Mouse (Mus musculus) limb, embryonic 12.5 days (tissue): ENCODE data around the gene Tcf12. TPM values are rescaled to one million over a fixed set of nuclear protein-coding genes. Genes with fewer than 3 reads are reported as not detected.
A peak's percentile ranks its signal among the peaks of the same experiment; 100 is the strongest.

Experiments
- ATAC-seq: fragments of 200-750 bp; cut with Nextera tagmentation; 2 replicates; pipeline ENCODE4 v1.8.0; 2017; ENCODE audit warnings: low read depth, moderate TSS enrichment; ENCODE audit not compliant: insufficient number of reproducible peaks, insufficient read depth, low FRiP score, low TSS enrichment
- H3K27ac ChIP-seq: fragments of 300-500 bp; sonication (generic); 2 replicates; pipeline ENCODE4 v1.5.1; 2016; ENCODE audit warnings: mild to moderate bottlenecking, moderate library complexity
- H3K27me3 ChIP-seq: fragments of 300-500 bp; sonication (generic); 2 replicates; pipeline ENCODE4 v1.6.1; 2016; ENCODE audit warnings: mild to moderate bottlenecking, moderate library complexity
- H3K36me3 ChIP-seq: fragments of 300-500 bp; sonication (generic); 2 replicates; pipeline ENCODE4 v1.6.1; 2016; ENCODE audit warnings: mild to moderate bottlenecking, moderate library complexity
- H3K4me1 ChIP-seq: fragments of 300-500 bp; sonication (generic); replicated peaks from 2 replicates; pipeline ENCODE4 v1.6.1; 2016
- H3K4me2 ChIP-seq: fragments of 300-500 bp; sonication (generic); 2 replicates; pipeline ENCODE4 v1.6.1; 2016; ENCODE audit warnings: mild to moderate bottlenecking, moderate library complexity
- H3K4me3 ChIP-seq: fragments of 300-500 bp; sonication (generic); replicated peaks from 2 replicates; pipeline ENCODE4 v1.5.1; 2016; ENCODE audit warnings: mild to moderate bottlenecking
- H3K9ac ChIP-seq: fragments of 300-500 bp; sonication (generic); replicated peaks from 2 replicates; pipeline ENCODE4 v1.6.1; 2016; ENCODE audit warnings: mild to moderate bottlenecking, moderate library complexity
- H3K9me3 ChIP-seq: fragments of 300-500 bp; sonication (generic); 2 replicates; pipeline ENCODE4 v1.6.1; 2016; ENCODE audit warnings: mild to moderate bottlenecking, moderate library complexity
- WGBS: fragments of 180-500 bp; shearing (Covaris S2); methylation state at CpG from one replicate; pipeline ENCODE4 v1.1.7; 2016; 5-methylcytosine and 5-hydroxymethylcytosine counted together
- polyA plus RNA-seq: library from polyadenylated mRNA; unstranded; fragments of >200 nt; fragmentation: Nextera tagmentation; extraction: Ambion mirVana; gene quantifications from 2 replicates; pipeline ENCODE4 v1.2.1, GENCODE M21; 2016

The Tcf12 gene
- polyA plus RNA-seq, 1 experiment from 2014 or later: 142 TPM

DNA sequence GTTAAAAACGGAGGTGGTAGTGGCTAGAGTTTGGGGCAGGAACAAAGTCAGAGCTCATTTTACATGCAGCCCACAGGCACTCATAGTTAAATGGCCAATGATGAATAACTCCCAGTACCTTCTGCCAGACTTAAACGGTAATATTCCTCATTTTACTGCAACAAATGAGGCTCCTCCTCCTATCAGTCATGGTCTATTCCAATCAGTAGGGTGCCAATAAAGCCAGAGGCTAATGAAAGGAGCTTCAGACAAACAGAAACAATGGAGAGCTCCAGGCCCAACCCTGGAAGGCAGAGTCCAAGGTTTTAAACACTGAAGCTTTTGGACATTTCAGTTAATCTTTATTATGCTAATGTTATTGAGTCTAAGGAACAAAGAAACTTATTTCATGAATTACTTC is 232.3 kb downstream of the Tcf12 start:
- ATAC-seq: no peak
- peaks cover 75% of the 10 kb centered on the region for H3K36me3 ChIP-seq
- 52% methylated on average over 2 of the region's 2 CpGs for WGBS
- no peak overlapping the region for H3K4me2 ChIP-seq
- no peak overlapping the region for H3K27ac ChIP-seq
- peaks cover 9% of the 10 kb centered on the region for H3K4me1 ChIP-seq
- H3K9me3 ChIP-seq: no peaks in the 10 kb centered on the region
- no peaks in the 10 kb centered on the region for H3K27me3 ChIP-seq
- H3K4me3 ChIP-seq: no peak overlapping the region
- H3K9ac ChIP-seq: no peak overlapping the region

DNA sequence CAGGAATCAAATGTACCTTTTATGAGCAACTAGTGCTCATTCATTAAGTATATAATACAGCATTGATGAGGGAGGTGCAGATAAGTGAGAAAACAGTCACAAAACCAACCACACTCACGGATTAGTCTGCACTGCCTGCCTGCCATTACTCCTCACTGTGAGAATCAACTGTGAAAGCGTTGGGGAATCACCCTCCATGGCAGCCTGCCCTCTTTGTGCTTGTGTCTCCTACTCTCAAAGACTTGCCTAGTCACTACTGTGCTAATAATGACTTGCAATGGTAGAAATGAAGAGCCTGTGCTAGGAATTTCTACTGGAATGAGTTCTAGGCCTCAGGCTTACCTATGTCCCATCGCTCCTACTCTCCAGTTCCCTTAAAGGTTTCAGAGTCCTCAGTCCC is 233.8 kb downstream of the Tcf12 start:
- Histone ChIP-seq H3K4me2 (no peak overlapping the region), H3K27ac (no peak overlapping the region), H3K4me1 (peaks cover 9% of the 10 kb centered on the region), H3K27me3 (no peaks in the 10 kb centered on the region), H3K4me3 (no peak overlapping the region), H3K9ac (no peak overlapping the region), H3K9me3 (no peaks in the 10 kb centered on the region), H3K36me3 (peaks cover 76% of the 10 kb centered on the region)
- 88% methylated on average over 3 of the region's 3 CpGs for WGBS
- no peak for ATAC-seq

DNA sequence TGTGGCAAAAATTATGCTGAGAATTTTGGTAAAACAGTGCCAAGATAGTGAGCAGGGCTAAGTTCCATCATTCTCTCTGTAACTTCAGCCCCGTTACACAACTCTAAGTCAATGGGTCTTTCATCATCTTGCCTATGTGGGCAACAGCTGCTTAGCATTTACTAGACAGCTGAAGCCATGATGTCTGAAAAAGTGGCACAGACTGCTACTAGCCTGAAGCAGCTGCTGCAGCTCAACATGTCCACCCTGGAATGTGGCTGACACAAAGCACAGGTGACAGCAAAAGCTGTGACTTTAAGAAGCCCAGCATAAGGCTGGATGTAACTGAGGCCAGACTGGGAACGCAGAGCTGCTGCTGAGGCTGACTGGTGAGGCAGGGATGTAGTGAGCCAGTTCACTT is 236.9 kb downstream of the Tcf12 start:
- ATAC-seq: no peak; the same call in 1 of the 2 replicates
- Histone ChIP-seq H3K4me3 (no peak overlapping the region), H3K9ac (no peak overlapping the region), H3K36me3 (peaks cover 89% of the 10 kb centered on the region), H3K27me3 (no peaks in the 10 kb centered on the region), H3K4me1 (no peaks in the 10 kb centered on the region; the same call in 1 of the 2 replicates), H3K27ac (no peak overlapping the region), H3K9me3 (no peaks in the 10 kb centered on the region), H3K4me2 (no peak overlapping the region)
- WGBS: 73% methylated on average over 2 of the region's 2 CpGs

DNA sequence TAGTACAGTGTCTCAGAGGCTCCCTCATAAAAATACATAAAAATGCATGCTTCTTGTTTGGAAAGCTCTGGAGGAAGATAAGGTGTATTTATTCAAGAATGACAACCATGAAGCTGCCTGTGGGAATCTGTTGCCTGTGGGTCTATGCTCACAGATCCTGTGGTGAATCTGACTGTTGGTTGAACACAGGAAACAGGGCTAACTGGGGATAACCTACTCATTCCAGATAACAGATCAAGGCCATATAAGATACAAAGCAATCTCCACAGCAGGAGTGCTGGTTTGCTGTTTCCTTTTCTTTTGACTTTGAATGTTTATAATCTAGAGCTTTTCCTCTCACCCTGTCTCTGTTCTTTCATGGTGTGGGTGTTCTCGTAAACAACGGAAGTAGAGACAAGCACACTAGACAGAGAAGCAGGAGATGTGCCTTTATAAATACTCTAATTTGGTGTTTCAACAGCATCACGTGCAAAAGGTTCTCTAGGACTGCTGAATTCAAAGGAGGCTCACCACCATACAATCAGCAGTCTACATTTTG is 237.6 kb downstream of the Tcf12 start:
- 83% methylated on average over 3 of the region's 3 CpGs for WGBS
- no peak overlapping the region; the same call in 1 of the 2 replicates for H3K27ac ChIP-seq
- no peaks in the 10 kb centered on the region for H3K27me3 ChIP-seq
- no peak for ATAC-seq
- H3K4me2 ChIP-seq: no peak overlapping the region
- H3K9me3 ChIP-seq: no peaks in the 10 kb centered on the region
- peaks cover 90% of the 10 kb centered on the region for H3K36me3 ChIP-seq
- H3K4me1 ChIP-seq: no peaks in the 10 kb centered on the region
- no peak overlapping the region for H3K4me3 ChIP-seq
- no peak overlapping the region for H3K9ac ChIP-seq

DNA sequence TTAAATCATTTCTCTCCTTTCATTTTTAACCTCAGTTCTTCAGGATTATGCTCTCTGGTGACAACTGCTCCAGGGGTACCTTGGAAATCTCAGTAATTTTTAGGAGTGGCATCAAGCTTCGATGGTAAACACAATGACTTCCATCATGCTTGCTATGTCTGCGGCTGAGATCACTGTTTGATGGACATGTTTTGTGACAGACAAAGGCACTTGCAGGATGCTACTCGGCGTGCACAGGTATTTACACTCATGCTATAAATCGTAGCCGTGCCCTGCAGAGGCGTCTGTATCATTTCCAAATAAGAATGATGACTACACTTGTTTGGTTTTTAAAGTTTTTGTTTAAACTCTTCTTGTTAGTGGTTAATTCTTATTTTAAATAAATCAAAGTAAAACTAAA is 248.3 kb downstream of the Tcf12 start:
- Histone ChIP-seq H3K4me3 (no peak overlapping the region), H3K9me3 (no peaks in the 10 kb centered on the region), H3K9ac (no peak overlapping the region), H3K27me3 (no peaks in the 10 kb centered on the region), H3K36me3 (peaks cover 44% of the 10 kb centered on the region), H3K27ac (no peak overlapping the region), H3K4me2 (no peak overlapping the region), H3K4me1 (peaks cover 7% of the 10 kb centered on the region)
- 84% methylated on average over 7 of the region's 7 CpGs for WGBS
- no peak for ATAC-seq

DNA sequence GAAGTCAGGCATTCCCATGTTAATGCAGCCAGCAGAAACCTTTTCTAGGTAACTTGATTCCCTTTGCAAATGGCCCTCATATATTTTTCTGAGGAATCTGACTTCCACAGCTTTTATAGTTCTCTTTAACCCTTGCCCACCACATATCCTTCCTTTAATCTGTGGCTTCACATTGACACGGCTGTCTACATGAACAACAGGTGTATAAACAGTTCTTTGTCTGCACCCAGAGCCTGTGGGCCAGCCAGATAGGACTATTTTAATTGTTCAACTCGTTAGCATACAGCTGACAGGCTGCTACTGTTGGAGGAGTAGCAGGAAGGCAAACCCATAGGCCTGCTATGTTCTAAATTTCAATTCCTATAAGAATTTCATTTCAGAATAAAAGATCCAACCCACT is 250.0 kb downstream of the Tcf12 start:
- H3K36me3 ChIP-seq: peaks cover 46% of the 10 kb centered on the region
- no peaks in the 10 kb centered on the region for H3K9me3 ChIP-seq
- H3K4me3 ChIP-seq: no peak overlapping the region
- 0 out of 2 replicates have a peak overlapping the region, but pooled peaks have one; percentile 12 for H3K27ac ChIP-seq
- H3K27me3 ChIP-seq: no peaks in the 10 kb centered on the region
- 23% methylated on average over 2 of the region's 2 CpGs for WGBS
- H3K4me1 ChIP-seq: peaks cover 7% of the 10 kb centered on the region
- no peak for ATAC-seq
- no peak overlapping the region for H3K9ac ChIP-seq
- no peak overlapping the region for H3K4me2 ChIP-seq

DNA sequence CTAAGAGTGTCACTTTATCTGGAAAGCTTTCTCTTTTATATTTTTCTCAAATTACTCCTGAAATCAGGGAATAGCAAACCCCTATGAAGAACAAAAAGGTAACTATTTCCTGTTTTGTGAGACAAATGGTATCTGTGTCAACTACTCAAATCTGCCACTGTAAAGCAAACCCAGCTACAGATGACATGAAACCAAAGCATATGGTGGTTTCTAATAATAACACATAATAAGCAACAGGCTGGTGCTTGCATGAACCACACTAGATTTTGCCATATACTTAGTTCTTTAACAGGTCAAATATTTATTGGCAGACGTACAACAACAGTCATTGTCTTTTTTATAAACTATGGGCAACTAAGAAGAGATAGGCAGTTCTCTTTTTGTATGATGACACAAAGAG is 253.7 kb downstream of the Tcf12 start:
- no peak overlapping the region for H3K9ac ChIP-seq

DNA sequence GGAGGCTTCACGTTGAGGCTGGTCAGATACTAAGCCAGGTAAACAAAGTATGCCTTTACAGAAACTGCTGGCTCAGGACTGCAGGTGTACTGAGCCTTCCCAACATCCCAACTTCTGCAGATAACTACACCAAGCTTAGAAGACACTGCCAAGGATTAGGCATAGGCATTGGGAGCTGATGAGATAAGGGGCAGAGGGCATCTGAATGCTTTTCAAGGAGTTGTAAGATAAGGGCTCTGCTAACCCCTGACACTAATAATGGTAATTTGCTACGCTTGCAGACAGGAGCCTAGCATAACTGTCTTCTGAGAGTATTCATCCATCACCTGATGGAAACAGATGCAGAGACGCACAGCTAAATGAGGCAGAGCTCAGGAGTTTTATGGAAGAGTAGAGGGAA is 257.8 kb downstream of the Tcf12 start:
- Histone ChIP-seq H3K4me1 (no peaks in the 10 kb centered on the region), H3K27me3 (no peaks in the 10 kb centered on the region), H3K9ac (no peak overlapping the region), H3K27ac (no peak overlapping the region), H3K36me3 (peaks cover 90% of the 10 kb centered on the region), H3K4me2 (no peak overlapping the region), H3K4me3 (no peak overlapping the region), H3K9me3 (no peaks in the 10 kb centered on the region)
- ATAC-seq: no peak
- WGBS: 89% methylated on average over 3 of the region's 3 CpGs

More for the DNA sequence above, 253.7 kb downstream of the Tcf12 start:
- H3K9me3 ChIP-seq: no peaks in the 10 kb centered on the region
- H3K36me3 ChIP-seq: peaks cover 61% of the 10 kb centered on the region
- 90% methylated on average over 1 of the region's 1 CpGs for WGBS
- no peak for ATAC-seq
- no peaks in the 10 kb centered on the region for H3K27me3 ChIP-seq
- H3K27ac ChIP-seq: no peak overlapping the region
- H3K4me1 ChIP-seq: peaks cover 7% of the 10 kb centered on the region
- H3K4me3 ChIP-seq: no peak overlapping the region
- no peak overlapping the region for H3K4me2 ChIP-seq

DNA sequence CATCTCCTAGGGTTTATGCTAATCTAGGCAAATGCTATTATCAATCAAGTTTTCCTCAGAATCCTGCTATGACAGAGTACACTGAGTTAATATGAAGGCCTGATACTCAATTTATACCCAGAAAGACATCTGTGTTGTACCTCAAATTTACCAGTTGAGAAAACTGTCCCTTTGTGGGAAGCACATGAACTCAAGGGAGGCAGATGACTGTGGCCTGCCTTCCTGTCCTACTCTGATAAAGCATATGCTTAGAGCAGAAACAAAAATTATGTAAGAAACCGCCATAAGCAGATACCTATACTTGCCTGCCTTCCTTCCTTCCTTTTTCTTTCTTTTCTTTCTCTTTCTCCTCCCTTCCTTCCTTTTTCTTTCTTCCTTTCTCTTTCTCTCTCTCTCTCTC is 261.4 kb downstream of the Tcf12 start:
- H3K27me3 ChIP-seq: no peaks in the 10 kb centered on the region
- H3K36me3 ChIP-seq: peaks cover 92% of the 10 kb centered on the region
- 92% methylated on average over 1 of the region's 1 CpGs for WGBS
- no peaks in the 10 kb centered on the region for H3K9me3 ChIP-seq
- no peak overlapping the region for H3K27ac ChIP-seq
- H3K4me2 ChIP-seq: no peak overlapping the region
- no peak overlapping the region for H3K9ac ChIP-seq
- no peaks in the 10 kb centered on the region for H3K4me1 ChIP-seq
- no peak overlapping the region for H3K4me3 ChIP-seq
- ATAC-seq: no peak

DNA sequence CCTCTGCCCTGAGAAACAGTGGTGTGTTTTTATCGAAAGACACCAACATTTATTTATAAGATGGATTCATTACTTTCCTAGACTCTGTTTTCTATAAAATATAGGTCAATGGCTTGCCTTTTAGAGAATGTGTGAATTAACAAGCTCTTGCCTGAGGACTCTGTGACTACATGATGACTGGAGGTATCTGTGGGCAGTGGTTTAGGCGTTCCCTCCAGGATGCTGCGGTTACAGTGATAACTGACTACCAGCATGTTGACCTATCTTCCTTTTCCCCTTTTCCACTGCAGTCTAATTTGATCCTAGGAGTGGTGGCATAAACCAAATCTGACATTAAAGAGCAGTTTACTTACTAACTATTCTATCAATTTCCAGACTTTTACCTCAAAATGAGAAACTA is 263.3 kb downstream of the Tcf12 start:
- Histone ChIP-seq H3K4me2 (no peak overlapping the region), H3K27ac (no peak overlapping the region), H3K4me1 (no peaks in the 10 kb centered on the region), H3K9ac (no peak overlapping the region), H3K4me3 (no peak overlapping the region), H3K9me3 (no peaks in the 10 kb centered on the region), H3K36me3 (peaks cover 87% of the 10 kb centered on the region), H3K27me3 (no peaks in the 10 kb centered on the region)
- WGBS: 95% methylated on average over 3 of the region's 3 CpGs
- ATAC-seq: no peak

DNA sequence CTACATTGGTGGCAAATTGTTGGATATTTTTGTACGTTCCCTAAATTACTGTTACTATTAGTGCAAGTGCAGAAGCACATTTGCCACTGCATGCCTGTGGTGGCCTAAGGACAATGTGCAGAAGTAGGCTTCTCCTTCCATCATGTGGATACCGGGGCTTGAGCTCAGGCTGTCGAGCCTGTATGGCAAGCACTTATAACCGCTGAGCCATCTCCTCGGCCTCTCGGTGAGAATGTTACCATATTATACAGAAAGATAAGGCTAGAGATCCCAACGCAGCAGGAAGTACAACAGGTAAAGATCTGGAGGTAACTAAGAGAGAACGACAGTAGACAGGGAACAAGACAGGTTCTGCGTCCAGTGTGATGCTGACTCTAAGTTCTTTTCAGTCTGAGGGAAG is 263.8 kb downstream of the Tcf12 start:
- Histone ChIP-seq H3K36me3 (peaks cover 86% of the 10 kb centered on the region), H3K27me3 (no peaks in the 10 kb centered on the region), H3K27ac (no peak overlapping the region), H3K9me3 (no peaks in the 10 kb centered on the region), H3K9ac (no peak overlapping the region), H3K4me3 (no peak overlapping the region), H3K4me2 (no peak overlapping the region), H3K4me1 (no peaks in the 10 kb centered on the region)
- 95% methylated on average over 9 of the region's 9 CpGs for WGBS
- no peak for ATAC-seq

DNA sequence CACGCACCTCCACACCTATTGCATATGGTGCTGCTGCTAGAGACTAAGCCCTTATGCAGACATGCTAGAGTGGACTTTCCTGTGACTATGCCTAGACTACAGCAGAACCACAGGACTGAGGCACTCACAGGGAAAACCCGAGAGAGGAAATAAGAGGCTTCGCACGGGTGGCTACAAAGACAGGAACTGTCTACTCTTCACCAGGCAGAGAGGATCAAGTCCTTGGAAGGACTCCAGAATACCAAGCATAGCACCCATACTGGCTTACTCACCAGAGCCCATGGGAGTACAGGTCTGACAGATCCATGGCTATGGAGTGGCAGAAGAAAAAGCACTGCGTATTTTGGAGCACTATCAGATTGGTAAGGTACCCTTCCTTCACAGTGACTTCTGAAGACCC is 269.8 kb downstream of the Tcf12 start:
- H3K4me3 ChIP-seq: no peak overlapping the region
- H3K4me1 ChIP-seq: peaks cover 8% of the 10 kb centered on the region
- no peak for ATAC-seq
- no peak overlapping the region for H3K9ac ChIP-seq
- H3K27ac ChIP-seq: no peak overlapping the region
- no peak overlapping the region for H3K4me2 ChIP-seq
- H3K9me3 ChIP-seq: no peaks in the 10 kb centered on the region
- WGBS: 95% methylated on average over 5 of the region's 5 CpGs
- H3K36me3 ChIP-seq: peaks cover 54% of the 10 kb centered on the region
- H3K27me3 ChIP-seq: no peaks in the 10 kb centered on the region
